Mouse (Mus musculus) embryonic fibroblast, embryonic 13.5 days (primary cell): Measurements from ENCODE around the gene Smarcb1.

Experiments
- CTCF ChIP-seq: IDR thresholded peaks from 2 replicates; pipeline ENCODE4 v1.5.1; 2011; ENCODE audit warnings: mild to moderate bottlenecking, control low read depth, low read length, moderate library complexity, borderline replicate concordance; ENCODE audit not compliant: insufficient read depth
- POLR2A ChIP-seq: IDR thresholded peaks from 2 replicates; pipeline ENCODE4 v1.6.1; 2011; ENCODE audit warnings: low read depth, mild to moderate bottlenecking, control low read depth, low read length, moderate library complexity

- TF ChIP-seq CTCF (no peak), POLR2A (no peak)
Measured at GRCm38 (mm10) chr10:75855416-75855981, 65.9 kb downstream of the Smarcb1 start.
